Mouse (Mus musculus) embryonic facial prominence, embryonic 13.5 days (tissue): ENCODE results near the gene Nckipsd. TPM values are rescaled to one million over a fixed set of nuclear protein-coding genes. Genes with fewer than 3 reads are reported as not detected.

Experiments used
- ATAC-seq: fragments of 200-750 bp; cut with Nextera tagmentation; 2 replicates; pipeline ENCODE4 v1.8.0; 2017; ENCODE audit warnings: low read depth; ENCODE audit not compliant: insufficient number of reproducible peaks, insufficient read depth, low FRiP score, low TSS enrichment
- H3K27ac ChIP-seq: fragments of 300-500 bp; sonication (generic); 2 replicates; pipeline ENCODE4 v1.5.1; 2015; ENCODE audit warnings: moderate library complexity, mild to moderate bottlenecking, inconsistent platforms
- H3K27me3 ChIP-seq: fragments of 300-500 bp; sonication (generic); 2 replicates; pipeline ENCODE4 v1.6.1; 2015; ENCODE audit warnings: mild to moderate bottlenecking, inconsistent platforms
- H3K36me3 ChIP-seq: fragments of 300-500 bp; sonication (generic); 2 replicates; pipeline ENCODE4 v1.6.1; 2015; ENCODE audit warnings: mild to moderate bottlenecking, inconsistent platforms
- H3K4me1 ChIP-seq: fragments of 300-500 bp; sonication (generic); 2 replicates; pipeline ENCODE4 v1.6.1; 2015; ENCODE audit warnings: inconsistent platforms
- H3K4me2 ChIP-seq: fragments of 300-500 bp; sonication (generic); 2 replicates; pipeline ENCODE4 v1.6.1; 2015; ENCODE audit warnings: moderate library complexity, mild to moderate bottlenecking, inconsistent platforms
- H3K4me3 ChIP-seq: fragments of 300-500 bp; sonication (generic); 2 replicates; pipeline ENCODE4 v1.5.1; 2015; ENCODE audit warnings: mild to moderate bottlenecking, inconsistent platforms
- H3K9ac ChIP-seq: fragments of 300-500 bp; sonication (generic); 2 replicates; pipeline ENCODE4 v1.6.1; 2015; ENCODE audit warnings: mild to moderate bottlenecking, inconsistent platforms
- H3K9me3 ChIP-seq: fragments of 300-500 bp; sonication (generic); 2 replicates; pipeline ENCODE4 v1.6.1; 2016; ENCODE audit warnings: inconsistent platforms
- WGBS: fragments of 180-500 bp; shearing (Covaris S2); methylation state at CpG from one replicate; pipeline ENCODE4 v1.1.7; 2015; ENCODE audit warnings: mixed read lengths; 5-methylcytosine and 5-hydroxymethylcytosine counted together
- polyA plus RNA-seq: library from polyadenylated mRNA; unstranded; fragments of >200 nt; fragmentation: Nextera tagmentation; extraction: Ambion mirVana; gene quantifications from 2 replicates; pipeline ENCODE4 v1.2.1, GENCODE M21; 2015

Nckipsd gene
- polyA plus RNA-seq, result 19.0 and 21.5 TPM in 2 replicates

DNA sequence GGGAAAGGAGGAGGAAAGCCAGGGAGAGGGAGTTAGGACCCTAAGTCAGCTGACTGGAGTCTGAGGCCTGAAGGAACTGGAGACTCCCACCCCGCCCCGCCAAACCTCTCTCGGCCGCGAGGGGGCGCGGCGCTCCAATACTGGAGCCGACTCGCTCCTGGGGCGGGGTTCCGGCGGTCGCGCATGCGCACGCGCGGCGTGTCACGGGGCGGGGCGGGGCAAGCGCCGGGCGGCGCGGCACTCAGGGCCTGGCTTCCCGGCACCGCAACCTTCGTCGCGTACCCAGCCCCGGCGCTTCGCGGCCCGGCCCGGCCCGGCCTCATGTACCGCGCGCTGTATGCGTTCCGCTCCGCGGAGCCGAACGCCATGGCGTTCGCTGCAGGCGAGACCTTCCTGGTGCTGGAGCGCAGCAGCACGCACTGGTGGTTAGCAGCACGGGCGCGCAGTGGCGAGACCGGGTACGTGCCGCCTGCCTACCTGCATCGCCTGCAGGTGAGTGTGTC is at the start of gene Nckipsd:
TSS of gene Nckipsd (plus strand) at position 206 of the 503 bp plus-strand sequence.
- Histone ChIP-seq H3K4me2 (peak within 1 kb of the TSS; percentile 75), H3K27ac (no peak within 1 kb of the TSS; the same call in 1 of the 2 replicates), H3K27me3 (no peaks in the 10 kb centered on the region), H3K36me3 (peaks cover 66% of the 10 kb centered on the region), H3K4me3 (peak within 1 kb of the TSS; percentile 76), H3K9ac (peak within 1 kb of the TSS; percentile 91), H3K9me3 (no peaks in the 10 kb centered on the region), H3K4me1 (peaks cover 17% of the 10 kb centered on the region)
- under 1% methylated on average over 58 of the region's 62 CpGs for WGBS
- ATAC-seq, result peak; percentile 76

DNA sequence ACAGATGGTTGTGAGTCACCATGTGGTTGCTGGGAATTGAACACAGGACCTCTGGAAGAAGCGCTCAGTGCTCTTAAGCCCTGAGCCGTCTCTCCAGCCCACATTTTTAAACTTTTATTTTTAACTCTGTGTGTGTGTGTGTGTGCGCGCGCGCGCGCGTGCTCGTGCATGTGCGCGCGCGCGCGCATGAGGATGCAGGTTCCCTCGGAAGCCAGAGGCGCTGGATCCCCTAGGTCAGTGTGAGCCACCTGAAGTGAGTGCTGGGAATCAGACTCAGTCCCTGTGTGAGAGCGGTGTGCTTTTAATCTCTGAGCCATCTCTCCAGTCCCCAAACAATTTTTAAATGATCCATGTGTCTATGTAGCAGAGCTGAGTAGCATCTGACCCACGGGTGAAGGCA is 49.0 kb upstream of the Nckipsd start:
- no peak for ATAC-seq
- Histone ChIP-seq H3K4me3 (no peak overlapping the region), H3K27ac (no peak overlapping the region), H3K9ac (no peak overlapping the region), H3K9me3 (0 out of 2 replicates have a peak, but pooled peaks cover 5% of the 10 kb centered on the region), H3K27me3 (no peaks in the 10 kb centered on the region), H3K4me2 (no peak overlapping the region), H3K36me3 (no peaks in the 10 kb centered on the region), H3K4me1 (no peaks in the 10 kb centered on the region)
- WGBS, result 95% methylated on average over 20 of the region's 20 CpGs

- H3K9ac ChIP-seq, result no peak overlapping the region
- 56% methylated on average over 2 of the region's 2 CpGs for WGBS
- no peaks in the 10 kb centered on the region for H3K4me1 ChIP-seq
- no peak overlapping the region for H3K4me3 ChIP-seq
- H3K9me3 ChIP-seq, result 0 out of 2 replicates have a peak, but pooled peaks cover 5% of the 10 kb centered on the region
- no peak overlapping the region for H3K27ac ChIP-seq
- H3K27me3 ChIP-seq, result no peaks in the 10 kb centered on the region
- no peaks in the 10 kb centered on the region for H3K36me3 ChIP-seq
- ATAC-seq, result no peak
- H3K4me2 ChIP-seq, result no peak overlapping the region
Measured at GRCm38 (mm10) chr9:108759805-108760204, 48.4 kb upstream of the Nckipsd start.

DNA sequence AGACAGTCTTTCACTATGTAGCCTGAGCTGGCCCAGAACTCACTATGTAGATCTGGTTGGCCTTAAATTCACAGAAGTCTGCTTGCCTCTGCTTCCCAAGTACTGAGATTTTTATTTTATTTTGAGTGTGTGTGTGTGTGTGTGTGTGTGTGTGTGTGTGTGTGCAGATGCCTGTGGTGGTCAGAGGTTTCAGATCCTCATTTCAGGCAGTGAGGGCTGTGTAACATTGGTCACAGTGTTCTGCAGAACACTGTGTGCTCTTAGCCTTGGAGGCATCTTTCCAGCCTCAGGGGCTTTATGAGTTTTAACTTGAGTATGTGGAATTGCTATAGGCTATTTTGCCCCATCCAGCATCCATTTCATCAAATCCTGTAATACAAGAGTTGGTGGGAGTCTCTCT is 46.6 kb upstream of the Nckipsd start:
- ATAC-seq, result no peak
- H3K27ac ChIP-seq, result no peak overlapping the region
- no peak overlapping the region for H3K9ac ChIP-seq
- H3K27me3 ChIP-seq, result no peaks in the 10 kb centered on the region
- no peak overlapping the region for H3K4me2 ChIP-seq
- H3K9me3 ChIP-seq, result 0 out of 2 replicates have a peak, but pooled peaks cover 5% of the 10 kb centered on the region
- H3K4me1 ChIP-seq, result no peaks in the 10 kb centered on the region
- H3K4me3 ChIP-seq, result no peak overlapping the region
- H3K36me3 ChIP-seq, result no peaks in the 10 kb centered on the region

- Histone ChIP-seq H3K9ac (no peak overlapping the region), H3K4me1 (no peaks in the 10 kb centered on the region), H3K36me3 (no peaks in the 10 kb centered on the region), H3K27me3 (no peaks in the 10 kb centered on the region), H3K4me3 (no peak overlapping the region), H3K4me2 (no peak overlapping the region), H3K27ac (no peak overlapping the region), H3K9me3 (no peaks in the 10 kb centered on the region)
- no peak for ATAC-seq
- 72% methylated on average over 10 of the region's 10 CpGs for WGBS
Measured at GRCm38 (mm10) chr9:108764971-108765370, 43.2 kb upstream of the Nckipsd start.

DNA sequence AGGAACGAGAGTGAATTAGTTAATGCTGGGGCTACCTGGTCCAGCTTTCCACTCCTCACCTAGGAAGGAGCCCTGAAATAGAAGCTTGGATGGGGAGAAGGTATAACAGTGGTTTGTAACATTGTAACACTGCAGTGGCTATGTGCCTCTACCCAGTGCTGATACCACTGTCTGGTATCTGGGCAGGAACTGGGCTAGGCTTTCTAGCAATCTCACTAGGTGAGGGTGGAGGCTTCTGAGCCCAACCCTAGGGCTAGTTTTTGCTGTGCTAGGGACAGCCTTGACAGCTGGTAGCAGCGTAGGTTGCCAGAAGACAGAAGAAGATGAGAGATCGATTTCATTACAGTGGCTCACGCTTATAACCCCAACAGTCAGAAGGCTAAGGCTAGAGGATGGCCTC is 31.6 kb upstream of the Nckipsd start:
- 76% methylated on average over 4 of the region's 4 CpGs for WGBS
- Histone ChIP-seq H3K4me3 (no peak overlapping the region), H3K9ac (no peak overlapping the region), H3K36me3 (no peaks in the 10 kb centered on the region), H3K9me3 (peaks cover 6% of the 10 kb centered on the region), H3K27ac (no peak overlapping the region), H3K4me2 (no peak overlapping the region), H3K4me1 (peaks cover 8% of the 10 kb centered on the region; the same call in 1 of the 2 replicates), H3K27me3 (no peaks in the 10 kb centered on the region)
- no peak for ATAC-seq

GRCm38 (mm10) chr9:108777276-108777675 is 30.9 kb upstream of the Nckipsd start:
- no peaks in the 10 kb centered on the region for H3K36me3 ChIP-seq
- WGBS, result 82% methylated on average over 4 of the region's 4 CpGs
- no peak overlapping the region for H3K4me3 ChIP-seq
- no peaks in the 10 kb centered on the region for H3K27me3 ChIP-seq
- peaks cover 6% of the 10 kb centered on the region for H3K9me3 ChIP-seq
- no peak overlapping the region for H3K4me2 ChIP-seq
- peaks cover 13% of the 10 kb centered on the region; the same call in 1 of the 2 replicates for H3K4me1 ChIP-seq
- no peak overlapping the region for H3K27ac ChIP-seq
- no peak overlapping the region for H3K9ac ChIP-seq
- ATAC-seq, result no peak

GRCm38 (mm10) chr9:108780959-108781358 is 27.2 kb upstream of the Nckipsd start:
- Histone ChIP-seq H3K9me3 (no peaks in the 10 kb centered on the region), H3K4me3 (no peak overlapping the region), H3K27ac (no peak overlapping the region), H3K4me1 (peaks cover 22% of the 10 kb centered on the region), H3K9ac (no peak overlapping the region), H3K4me2 (no peak overlapping the region), H3K36me3 (0 out of 2 replicates have a peak, but pooled peaks cover under 1% of the 10 kb centered on the region), H3K27me3 (no peaks in the 10 kb centered on the region)
- 58% methylated on average over 5 of the region's 5 CpGs for WGBS
- ATAC-seq, result no peak

DNA sequence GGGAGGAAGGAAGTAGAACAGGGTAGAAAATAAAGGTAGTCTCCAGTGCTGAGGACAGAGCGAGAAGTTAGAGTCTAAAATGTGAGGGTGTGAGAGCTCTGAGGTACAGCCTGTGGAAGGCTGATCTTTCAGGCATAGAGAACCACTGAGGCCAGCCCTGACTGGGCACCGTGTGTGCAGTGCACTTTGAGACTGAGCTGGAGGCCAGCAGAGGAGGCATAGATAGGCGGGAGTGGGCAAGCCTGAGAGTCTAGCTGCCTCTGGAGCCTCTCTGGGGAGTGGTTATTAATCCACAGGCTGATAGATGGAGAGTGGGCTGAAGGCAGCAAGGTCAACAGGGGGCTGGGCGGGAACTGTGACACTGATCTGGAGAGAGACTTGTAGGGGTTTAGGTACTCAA is 26.3 kb upstream of the Nckipsd start:
- Histone ChIP-seq H3K4me3 (no peak overlapping the region), H3K4me1 (peaks cover 29% of the 10 kb centered on the region), H3K36me3 (0 out of 2 replicates have a peak, but pooled peaks cover 3% of the 10 kb centered on the region), H3K9ac (no peak overlapping the region), H3K27me3 (no peaks in the 10 kb centered on the region), H3K4me2 (no peak overlapping the region), H3K9me3 (no peaks in the 10 kb centered on the region), H3K27ac (no peak overlapping the region)
- no peak for ATAC-seq
- WGBS, result 66% methylated on average over 4 of the region's 4 CpGs

- Histone ChIP-seq H3K9me3 (no peaks in the 10 kb centered on the region), H3K4me3 (peak overlapping the region; percentile 89), H3K4me2 (peak overlapping the region; percentile 74), H3K36me3 (0 out of 2 replicates have a peak, but pooled peaks cover 3% of the 10 kb centered on the region), H3K27ac (peak overlapping the region; percentile 66), H3K9ac (peak overlapping the region; percentile 97), H3K4me1 (peaks cover 37% of the 10 kb centered on the region), H3K27me3 (no peaks in the 10 kb centered on the region)
- ATAC-seq, result no peak
- 27% methylated on average over 9 of the region's 9 CpGs for WGBS
Measured at GRCm38 (mm10) chr9:108782836-108783547, 25.2 kb upstream of the Nckipsd start.

- WGBS, result under 1% methylated on average over 56 of the region's 56 CpGs
- ATAC-seq, result peak; percentile 98
- Histone ChIP-seq H3K4me2 (peak within 1 kb of the TSS; percentile 74), H3K27me3 (no peaks in the 10 kb centered on the region), H3K4me3 (peak within 1 kb of the TSS; percentile 89), H3K9me3 (no peaks in the 10 kb centered on the region), H3K9ac (peak within 1 kb of the TSS; percentile 97), H3K4me1 (peaks cover 43% of the 10 kb centered on the region), H3K27ac (peak within 1 kb of the TSS; percentile 85), H3K36me3 (peaks cover 3% of the 10 kb centered on the region; the same call in 1 of the 2 replicates)
Measured at GRCm38 (mm10) chr9:108783548-108784463, 24.4 kb upstream of the Nckipsd start, which contains the start of gene Ip6k2. TSS of gene Ip6k2 (plus strand) at chr9:108783796.
